ENCODE assay signal across 8 mouse cellular contexts in the genomic region with DNA sequence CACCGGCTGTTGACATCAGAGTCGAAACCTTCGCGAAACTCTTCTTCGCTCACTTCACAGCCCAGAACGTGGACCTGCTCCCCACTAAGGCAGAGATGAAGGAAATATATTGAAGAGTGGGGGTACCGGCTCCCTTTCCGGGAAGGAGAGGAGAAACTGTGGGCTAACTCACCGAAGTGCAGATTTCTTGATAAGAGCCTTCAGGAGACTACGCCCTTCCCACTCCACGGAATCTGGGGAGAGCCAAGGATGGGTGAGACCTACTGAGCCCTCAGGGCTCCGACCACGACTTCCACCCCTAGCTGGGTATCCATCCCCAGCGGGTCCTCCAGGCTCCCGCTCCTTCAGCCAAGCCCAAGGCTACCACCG. TPM values are rescaled to one million over a fixed set of nuclear protein-coding genes. Genes with fewer than 3 reads are reported as not detected.
DNase-seq lines count a peak whose midpoint lies in the region; ATAC-seq and TF ChIP-seq lines count a peak whose summit lies in the region.

No protein-coding gene starts in this region.

- DNase-seq in kidney, adult 2 months: no peak
- DNase-seq in kidney, adult 18-20 months: no peak
- no peak for DNase-seq in midbrain, embryonic 11.5 days (ENCODE audit: low spot score, missing footprints)
- no peak for DNase-seq in adrenal gland, postnatal 4 days (ENCODE audit: low spot score in 2 of 2)
- no peak for DNase-seq in right cerebral cortex, postnatal 10 days (ENCODE audit: low spot score in 2 of 2)
- no peak for DNase-seq in left cerebral cortex, adult 9 months (ENCODE audit: low spot score in 2 of 2)

- H3K27me3 ChIP-seq in kidney, adult 2 months (replicated peaks; ENCODE audit: control insufficient read depth, insufficient read depth, low read length): no peaks in the 10 kb centered on the region
- no peaks in the 10 kb centered on the region for H3K27me3 ChIP-seq in hindbrain, embryonic 12.5 days
- H3K27me3 ChIP-seq in midbrain, embryonic 11.5 days (ENCODE audit: control insufficient read depth, insufficient read depth, low read length): no peaks in the 10 kb centered on the region

- H3K9ac ChIP-seq in hindbrain, embryonic 12.5 days: peak overlapping the region; percentile 80
- H3K9ac ChIP-seq in midbrain, embryonic 11.5 days (ENCODE audit: low read length): peak overlapping the region; percentile 74

- TF ChIP-seq POLR2A in kidney, adult 2 months (IDR thresholded peaks at IDR 0.05; ENCODE audit: low read depth, low read length): no peak
- peak; percentile 44; the same call in 1 of the 2 replicates for TF ChIP-seq POLR2A in bone marrow, adult 2 months (IDR thresholded peaks at IDR 0.05; ENCODE audit: borderline replicate concordance, control insufficient read depth, low read depth, low read length)

- H3K4me3 ChIP-seq in kidney, adult 2 months (ENCODE audit: insufficient read depth, low read depth, low read length): peak overlapping the region; percentile 80
- H3K4me3 ChIP-seq in bone marrow, adult 2 months (replicated peaks; ENCODE audit: control insufficient read depth, low read depth, low read length): peak overlapping the region; percentile 72
- peak overlapping the region; percentile 100 for H3K4me3 ChIP-seq in hindbrain, embryonic 12.5 days
- peak overlapping the region; percentile 99 for H3K4me3 ChIP-seq in midbrain, embryonic 11.5 days (ENCODE audit: low read depth, low read length)

- peak overlapping the region; percentile 89; the same call in 1 of the 2 replicates for H3K27ac ChIP-seq in kidney, adult 2 months (ENCODE audit: insufficient read depth, low read depth, low read length)
- peak overlapping the region; percentile 93 for H3K27ac ChIP-seq in bone marrow, adult 2 months (ENCODE audit: control insufficient read depth, insufficient read depth, low read depth, low read length, poor library complexity)
- H3K27ac ChIP-seq in hindbrain, embryonic 12.5 days: peak overlapping the region; percentile 98
- peak overlapping the region; percentile 97; the same call in 1 of the 2 replicates for H3K27ac ChIP-seq in midbrain, embryonic 11.5 days (ENCODE audit: low read depth, low read length)

- peak overlapping the region; percentile 73 for H3K4me2 ChIP-seq in hindbrain, embryonic 12.5 days (replicated peaks)
- H3K4me2 ChIP-seq in midbrain, embryonic 11.5 days: peak overlapping the region; percentile 81

- no peak for ATAC-seq in hindbrain, embryonic 12.5 days (ENCODE audit: low FRiP score)
- no peak for ATAC-seq in midbrain, embryonic 11.5 days (ENCODE audit: low FRiP score)

- WGBS in kidney, adult 2 months: 3% methylated on average over 16 of the region's 16 CpGs
- 3% methylated on average over 16 of the region's 16 CpGs for WGBS in bone marrow, adult 2 months
- WGBS in hindbrain, embryonic 12.5 days: 4% methylated on average over 16 of the region's 16 CpGs
- 3% methylated on average over 16 of the region's 16 CpGs for WGBS in midbrain, embryonic 11.5 days

- no peak for TF ChIP-seq CTCF in kidney, adult 2 months (conservative IDR thresholded peaks at IDR 0.05; ENCODE audit: insufficient read depth, insufficient read length, low read depth, low read length)
- TF ChIP-seq CTCF in bone marrow, adult 2 months (IDR thresholded peaks at IDR 0.05; ENCODE audit: control insufficient read depth, insufficient read depth, low read length): peak; percentile 22; the same call in 1 of the 2 replicates

- peaks cover 9% of the 10 kb centered on the region; the same call in 1 of the 2 replicates for H3K4me1 ChIP-seq in kidney, adult 2 months (ENCODE audit: control insufficient read depth, insufficient read depth, low read length)
- no peaks in the 10 kb centered on the region; the same call in 1 of the 2 replicates for H3K4me1 ChIP-seq in bone marrow, adult 2 months (ENCODE audit: control insufficient read depth, insufficient read depth, low read length)
- peaks cover 26% of the 10 kb centered on the region for H3K4me1 ChIP-seq in hindbrain, embryonic 12.5 days
- H3K4me1 ChIP-seq in midbrain, embryonic 11.5 days (ENCODE audit: control insufficient read depth, insufficient read depth, low read length): peaks cover 24% of the 10 kb centered on the region

- no peaks in the 10 kb centered on the region for H3K9me3 ChIP-seq in hindbrain, embryonic 12.5 days (replicated peaks)
- H3K9me3 ChIP-seq in midbrain, embryonic 11.5 days (ENCODE audit: control insufficient read depth, low read length): no peaks in the 10 kb centered on the region

- peaks cover 2% of the 10 kb centered on the region; the same call in 1 of the 2 replicates for H3K36me3 ChIP-seq in kidney, adult 2 months (ENCODE audit: control insufficient read depth, insufficient read depth, low read length)
- H3K36me3 ChIP-seq in hindbrain, embryonic 12.5 days: peaks cover 39% of the 10 kb centered on the region
- H3K36me3 ChIP-seq in midbrain, embryonic 11.5 days (ENCODE audit: control insufficient read depth, insufficient read depth, low read length): peaks cover 3% of the 10 kb centered on the region

RNA-seq across cellular contexts. Expression of a gene that starts 1.1 kb away (rescaled TPM):
- polyA plus RNA-seq in kidney, adult 2 months (2012; rRNA removed): 84.4 and 104 TPM in 2 replicates
- 42.5 and 60.6 TPM in 2 replicates for polyA plus RNA-seq in bone marrow, adult 2 months (2011; ENCODE audit: insufficient read depth, insufficient read length, low replicate concordance, missing spikeins)
- polyA plus RNA-seq in hindbrain, embryonic 12.5 days (2016; fragmentation: Nextera tagmentation; extraction: Ambion mirVana): 22.4 and 26.1 TPM in 2 replicates
- 20.7 and 22.6 TPM in 2 replicates for polyA plus RNA-seq in midbrain, embryonic 11.5 days (2014; fragmentation: Nextera tagmentation; extraction: Ambion mirVana)
- total RNA-seq in adrenal gland, postnatal 4 days (2021): 100 to 1,000 TPM; 119 to 130 TPM

RNA-seq across cellular contexts. Expression of a gene that starts 2.5 kb away (rescaled TPM):
- polyA plus RNA-seq in kidney, adult 2 months (2012; rRNA removed): 66.3 and 68.4 TPM in 2 replicates
- 27.2 and 50.6 TPM in 2 replicates for polyA plus RNA-seq in bone marrow, adult 2 months (2011; ENCODE audit: insufficient read depth, insufficient read length, low replicate concordance, missing spikeins)
- polyA plus RNA-seq in hindbrain, embryonic 12.5 days (2016; fragmentation: Nextera tagmentation; extraction: Ambion mirVana): 123 and 127 TPM in 2 replicates
- 150 and 151 TPM in 2 replicates for polyA plus RNA-seq in midbrain, embryonic 11.5 days (2014; fragmentation: Nextera tagmentation; extraction: Ambion mirVana)
- total RNA-seq in adrenal gland, postnatal 4 days (2021): 10 to 100 TPM; 65.5 to 70.9 TPM

RNA-seq across cellular contexts. Expression of a gene that starts 11.1 kb away (rescaled TPM):
- polyA plus RNA-seq in kidney, adult 2 months (2012; rRNA removed): 746 and 1,018 TPM in 2 replicates
- 204 and 443 TPM in 2 replicates for polyA plus RNA-seq in bone marrow, adult 2 months (2011; ENCODE audit: insufficient read depth, insufficient read length, low replicate concordance, missing spikeins)
- polyA plus RNA-seq in hindbrain, embryonic 12.5 days (2016; fragmentation: Nextera tagmentation; extraction: Ambion mirVana): 598 and 607 TPM in 2 replicates
- polyA plus RNA-seq in midbrain, embryonic 11.5 days (2014; fragmentation: Nextera tagmentation; extraction: Ambion mirVana): 566 and 590 TPM in 2 replicates
- total RNA-seq in adrenal gland, postnatal 4 days (2021): 100 to 1,000 TPM; 294 to 311 TPM

RNA-seq across cellular contexts. Expression of a gene that starts 15.2 kb away (rescaled TPM):
- polyA plus RNA-seq in kidney, adult 2 months (2012; rRNA removed): 39.2 and 40.0 TPM in 2 replicates
- not detected in 2 replicates for polyA plus RNA-seq in bone marrow, adult 2 months (2011; ENCODE audit: insufficient read depth, insufficient read length, low replicate concordance, missing spikeins)
- polyA plus RNA-seq in hindbrain, embryonic 12.5 days (2016; fragmentation: Nextera tagmentation; extraction: Ambion mirVana): 9.5 and 21.8 TPM in 2 replicates
- 2.3 and 2.7 TPM in 2 replicates for polyA plus RNA-seq in midbrain, embryonic 11.5 days (2014; fragmentation: Nextera tagmentation; extraction: Ambion mirVana)
- total RNA-seq in adrenal gland, postnatal 4 days (2021): 10 to 100 TPM in 1 of 2 experiments, 1 to 10 TPM in 1; 3.1 to 17.3 TPM

RNA-seq across cellular contexts. Expression of a gene that starts 15.8 kb away (rescaled TPM):
- polyA plus RNA-seq in kidney, adult 2 months (2012; rRNA removed): 16.0 and 21.4 TPM in 2 replicates
- 26.8 and 72.4 TPM in 2 replicates for polyA plus RNA-seq in bone marrow, adult 2 months (2011; ENCODE audit: insufficient read depth, insufficient read length, low replicate concordance, missing spikeins)
- polyA plus RNA-seq in hindbrain, embryonic 12.5 days (2016; fragmentation: Nextera tagmentation; extraction: Ambion mirVana): 87.8 and 96.2 TPM in 2 replicates
- 51.5 and 53.4 TPM in 2 replicates for polyA plus RNA-seq in midbrain, embryonic 11.5 days (2014; fragmentation: Nextera tagmentation; extraction: Ambion mirVana)
- total RNA-seq in adrenal gland, postnatal 4 days (2021): 10 to 100 TPM; 51.4 to 53.4 TPM
